Mouse (Mus musculus): ENCODE data around the gene Dlg5.

DNA sequence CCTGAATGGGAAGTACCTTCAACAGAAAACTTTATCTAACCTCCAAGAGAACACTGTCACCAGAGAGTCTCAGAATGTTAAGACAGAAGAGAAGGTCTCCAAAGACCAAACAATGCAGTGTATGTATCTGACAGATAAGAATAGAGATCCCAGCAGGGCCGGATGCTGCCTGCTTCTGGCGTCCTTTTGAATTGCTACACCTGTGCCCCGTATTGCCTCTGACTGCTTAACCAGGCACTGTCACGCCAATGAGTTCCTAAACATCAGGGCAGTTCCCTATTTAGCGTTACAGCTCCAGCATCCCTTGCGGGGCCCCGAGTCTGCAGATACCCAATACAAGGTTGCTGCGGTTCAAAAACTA, 28.4 kb downstream of the Dlg5 start:
- TF ChIP-seq CTCF (IDR thresholded peaks at IDR 0.05; ENCODE audit: borderline replicate concordance, insufficient read depth, low read depth, low read length) (no peak), POLR2A (IDR thresholded peaks at IDR 0.05; ENCODE audit: borderline replicate concordance, insufficient read depth, low read length) (no peak)

Data from cerebellum, adult 2 months (tissue).